Mouse (Mus musculus) hindbrain, embryonic 16.5 days (tissue): Measurements from ENCODE around the gene Plekhg1. TPM values are rescaled to one million over a fixed set of nuclear protein-coding genes. Genes with fewer than 3 reads are reported as not detected.

Experiments used
- ATAC-seq: fragments of 200-750 bp; cut with Nextera tagmentation; 2 replicates; pipeline ENCODE4 v1.8.0; 2017; ENCODE audit warnings: moderate TSS enrichment, moderate library complexity
- H3K27ac ChIP-seq: fragments of 300-500 bp; sonication (generic); 2 replicates; pipeline ENCODE4 v1.5.1; 2014; ENCODE audit warnings: low read depth, mild to moderate bottlenecking, control low read depth, low read length, moderate library complexity
- H3K27me3 ChIP-seq: fragments of 300-500 bp; sonication (generic); replicated peaks from 2 replicates; pipeline ENCODE4 v1.6.1; 2014; ENCODE audit warnings: low read length; ENCODE audit not compliant: control insufficient read depth, insufficient read depth
- H3K36me3 ChIP-seq: fragments of 300-500 bp; sonication (generic); 2 replicates; pipeline ENCODE4 v1.6.1; 2014; ENCODE audit warnings: mild to moderate bottlenecking, low read length, moderate library complexity, mixed read lengths; ENCODE audit not compliant: control insufficient read depth, insufficient read depth
- H3K4me1 ChIP-seq: fragments of 300-500 bp; sonication (generic); 2 replicates; pipeline ENCODE4 v1.6.1; 2014; ENCODE audit warnings: low read depth, low read length; ENCODE audit not compliant: control insufficient read depth, insufficient read depth
- H3K4me2 ChIP-seq: fragments of 300-500 bp; sonication (generic); 2 replicates; pipeline ENCODE4 v1.6.1; 2014; ENCODE audit warnings: mild to moderate bottlenecking, low read length, control low read depth, moderate library complexity
- H3K4me3 ChIP-seq: fragments of 300-500 bp; sonication (generic); 2 replicates; pipeline ENCODE4 v1.5.1; 2014; ENCODE audit warnings: mild to moderate bottlenecking, low read length, control low read depth, moderate library complexity
- H3K9ac ChIP-seq: fragments of 300-500 bp; sonication (generic); 2 replicates; pipeline ENCODE4 v1.6.1; 2014; ENCODE audit warnings: low read depth, mild to moderate bottlenecking, control low read depth, low read length, moderate library complexity
- H3K9me3 ChIP-seq: fragments of 300-500 bp; sonication (generic); 2 replicates; pipeline ENCODE4 v1.6.1; 2014; ENCODE audit warnings: mild to moderate bottlenecking, low read length, moderate library complexity; ENCODE audit not compliant: control insufficient read depth
- WGBS: fragments of 180-500 bp; shearing (Covaris S2); extraction: QIAGEN DNeasy Blood & Tissue Kit; methylation state at CpG from one replicate; pipeline ENCODE4 v1.1.7; 2014; 5-methylcytosine and 5-hydroxymethylcytosine counted together
- polyA plus RNA-seq: library from polyadenylated mRNA; unstranded; fragments of >200 nt; fragmentation: Nextera tagmentation; extraction: Ambion mirVana; gene quantifications from 2 replicates; pipeline ENCODE4 v1.2.1, GENCODE M21; 2015

Gene Plekhg1
- polyA plus RNA-seq, 1 experiment from 2014 or later = 7.1 TPM

DNA sequence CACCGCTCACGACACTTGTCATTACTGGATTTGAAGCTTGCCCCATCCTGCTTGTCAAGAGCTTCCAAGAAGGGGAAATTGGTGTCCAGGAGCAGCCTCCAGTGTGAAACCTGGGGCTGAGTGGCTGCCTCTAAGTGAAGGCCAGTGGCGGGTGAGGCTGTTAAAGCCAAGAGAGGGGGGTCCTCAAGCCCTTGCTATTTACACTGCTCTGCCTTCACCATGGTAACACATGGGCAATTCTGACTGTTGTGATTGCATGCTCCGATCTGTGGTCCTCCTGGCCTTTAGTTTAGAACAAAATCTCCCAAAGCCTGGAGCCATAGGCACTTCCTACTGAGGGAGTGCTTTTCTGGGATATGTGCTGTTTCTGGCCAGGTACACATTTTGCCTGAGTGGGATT is 118.3 kb downstream of the Plekhg1 start:
- Histone ChIP-seq H3K36me3 (no peaks in the 10 kb centered on the region), H3K27me3 (no peaks in the 10 kb centered on the region), H3K9me3 (no peaks in the 10 kb centered on the region), H3K4me1 (peaks cover 15% of the 10 kb centered on the region), H3K4me2 (no peak overlapping the region), H3K4me3 (no peak overlapping the region), H3K27ac (no peak overlapping the region), H3K9ac (no peak overlapping the region)
- ATAC-seq = peak; percentile 71
- 20% methylated on average over 4 of the region's 4 CpGs for WGBS

DNA sequence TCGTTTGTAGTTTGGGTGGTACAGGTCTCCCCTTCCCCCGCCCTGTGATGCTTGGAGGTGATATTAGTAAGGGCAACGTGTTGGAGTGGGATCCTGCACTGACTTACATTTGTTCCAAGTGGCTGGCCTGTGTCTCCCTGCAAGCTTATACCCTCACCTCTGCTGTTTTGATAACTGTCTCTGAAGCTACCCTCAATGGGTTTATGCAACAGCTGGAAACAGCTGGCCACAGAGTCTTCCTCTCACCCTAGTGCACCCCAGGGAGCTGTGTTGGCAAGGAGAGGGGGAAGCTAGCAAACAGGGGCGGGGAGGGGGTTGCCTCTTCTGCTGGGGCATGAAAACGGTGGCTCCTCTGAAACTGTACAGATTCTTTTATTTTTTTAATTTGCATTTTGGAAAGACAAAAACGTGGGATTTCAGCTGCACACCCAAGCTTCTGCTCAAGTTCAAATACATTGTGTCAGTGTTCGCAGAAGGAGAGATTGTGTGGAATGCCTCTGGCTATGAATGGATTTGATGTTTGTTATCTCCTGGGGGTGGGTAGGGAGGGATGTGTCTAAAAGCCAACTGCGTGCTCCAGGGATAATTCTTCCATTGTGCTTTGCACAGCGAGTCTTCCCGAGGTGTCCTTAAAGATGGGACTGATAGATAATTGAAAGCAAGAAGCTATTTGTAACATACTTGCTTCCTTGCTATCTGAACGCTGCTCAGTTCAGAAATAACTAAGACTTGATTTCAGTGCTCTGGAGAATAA is 119.0 kb downstream of the Plekhg1 start:
- H3K4me3 ChIP-seq = no peak overlapping the region
- no peak for ATAC-seq
- no peak overlapping the region for H3K9ac ChIP-seq
- H3K27me3 ChIP-seq = no peaks in the 10 kb centered on the region
- H3K4me1 ChIP-seq = peaks cover 20% of the 10 kb centered on the region
- WGBS = 26% methylated on average over 11 of the region's 11 CpGs
- H3K36me3 ChIP-seq = no peaks in the 10 kb centered on the region
- no peaks in the 10 kb centered on the region for H3K9me3 ChIP-seq
- no peak overlapping the region for H3K4me2 ChIP-seq
- no peak overlapping the region for H3K27ac ChIP-seq

DNA sequence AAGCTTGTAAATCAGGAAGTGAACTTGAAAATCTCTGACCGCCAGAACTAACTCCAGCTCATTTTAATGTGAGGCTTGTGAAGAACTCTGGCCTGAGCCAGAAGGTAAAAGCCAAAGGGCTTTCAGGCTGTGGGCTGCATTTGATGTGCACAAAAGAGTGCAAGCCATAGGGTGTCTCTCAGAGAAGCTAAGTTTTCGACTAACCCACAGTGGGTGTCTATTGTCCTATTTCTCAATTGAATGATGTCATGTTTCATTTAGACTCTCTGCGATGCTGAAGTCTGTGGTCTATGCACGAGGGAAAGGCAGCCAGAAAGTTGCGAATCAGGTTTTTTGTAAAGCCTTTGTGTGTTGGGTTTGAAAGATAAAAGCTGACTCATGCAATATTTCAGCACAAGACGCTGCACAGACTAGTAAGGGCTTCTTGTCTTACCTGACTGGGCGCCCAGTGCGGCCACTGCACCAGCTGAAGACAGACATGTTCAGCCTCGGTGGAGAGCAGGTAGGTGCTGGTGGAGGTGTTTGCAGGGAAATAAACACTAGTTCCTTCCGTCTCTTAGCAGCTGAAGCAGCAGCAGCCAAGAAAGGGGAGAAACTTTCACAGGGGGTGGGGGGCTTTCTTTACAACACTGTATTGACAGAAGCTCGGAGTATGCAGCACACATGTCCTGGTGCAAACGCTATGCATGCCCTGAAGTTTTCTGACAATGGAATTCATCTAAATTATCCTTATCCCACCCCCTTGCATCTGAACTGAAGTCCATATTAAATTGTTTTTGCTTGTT is 123.4 kb downstream of the Plekhg1 start:
- Histone ChIP-seq H3K4me1 (peaks cover 16% of the 10 kb centered on the region), H3K9ac (peak overlapping the region; percentile 32)
- WGBS = 6% methylated on average over 12 of the region's 12 CpGs

DNA sequence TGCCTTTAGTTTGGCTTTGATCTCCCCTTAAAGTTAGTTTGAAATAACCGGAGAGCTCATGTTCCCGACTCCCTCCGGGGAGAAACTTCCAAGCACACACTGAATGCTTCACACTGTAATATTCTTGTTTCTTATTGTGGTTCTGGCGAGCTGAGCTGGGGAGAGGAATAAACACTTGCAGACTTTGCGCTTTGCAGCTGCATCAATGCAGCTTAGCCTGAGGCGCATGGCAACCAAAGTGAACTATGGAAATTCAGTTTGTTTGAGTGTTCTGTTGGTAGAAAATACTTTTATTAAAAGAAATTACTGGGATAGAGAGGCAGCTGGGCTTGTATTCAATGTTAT is 124.0 kb downstream of the Plekhg1 start:
- peak; percentile 55; the same call in 1 of the 2 replicates for ATAC-seq
- H3K36me3 ChIP-seq = no peaks in the 10 kb centered on the region
- H3K4me2 ChIP-seq = peak overlapping the region; percentile 48
- H3K9ac ChIP-seq = no peak overlapping the region
- no peaks in the 10 kb centered on the region for H3K27me3 ChIP-seq
- H3K27ac ChIP-seq = 0 out of 2 replicates have a peak overlapping the region, but pooled peaks have one; percentile 37
- peak overlapping the region; percentile 26; the same call in 1 of the 2 replicates for H3K4me3 ChIP-seq
- no peaks in the 10 kb centered on the region for H3K9me3 ChIP-seq
- WGBS = 15% methylated on average over 6 of the region's 6 CpGs
- peaks cover 10% of the 10 kb centered on the region for H3K4me1 ChIP-seq

More for the DNA sequence above, 123.4 kb downstream of the Plekhg1 start:
- Histone ChIP-seq H3K36me3 (no peaks in the 10 kb centered on the region), H3K4me2 (peak overlapping the region; percentile 48), H3K4me3 (peak overlapping the region; percentile 26), H3K27ac (peak overlapping the region; percentile 37), H3K9me3 (no peaks in the 10 kb centered on the region), H3K27me3 (no peaks in the 10 kb centered on the region)
- ATAC-seq = peak; percentile 75

DNA sequence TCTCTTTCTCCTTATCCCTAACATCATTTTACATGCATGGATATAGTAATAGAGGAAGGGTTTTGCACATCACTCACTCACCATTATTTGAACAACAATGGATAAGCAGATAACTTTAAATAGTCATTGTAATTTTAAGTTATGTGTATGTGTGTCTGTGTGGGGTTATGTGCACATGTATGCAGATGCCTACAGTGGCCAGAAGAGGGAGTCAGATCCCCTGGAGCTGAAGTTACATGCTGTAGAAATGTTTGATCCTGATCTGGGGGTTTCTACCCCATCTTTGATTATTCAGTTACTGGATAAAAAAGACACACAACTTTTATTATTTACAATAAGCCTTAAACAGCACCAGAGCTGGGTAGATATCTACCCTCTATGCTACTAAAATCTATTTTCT is 127.1 kb downstream of the Plekhg1 start:
- H3K4me3 ChIP-seq = no peak overlapping the region
- no peak for ATAC-seq
- no peaks in the 10 kb centered on the region for H3K36me3 ChIP-seq
- H3K4me2 ChIP-seq = no peak overlapping the region
- H3K9ac ChIP-seq = no peak overlapping the region
- no peaks in the 10 kb centered on the region for H3K27me3 ChIP-seq
- peaks cover 9% of the 10 kb centered on the region for H3K4me1 ChIP-seq
- H3K9me3 ChIP-seq = no peaks in the 10 kb centered on the region
- H3K27ac ChIP-seq = no peak overlapping the region

DNA sequence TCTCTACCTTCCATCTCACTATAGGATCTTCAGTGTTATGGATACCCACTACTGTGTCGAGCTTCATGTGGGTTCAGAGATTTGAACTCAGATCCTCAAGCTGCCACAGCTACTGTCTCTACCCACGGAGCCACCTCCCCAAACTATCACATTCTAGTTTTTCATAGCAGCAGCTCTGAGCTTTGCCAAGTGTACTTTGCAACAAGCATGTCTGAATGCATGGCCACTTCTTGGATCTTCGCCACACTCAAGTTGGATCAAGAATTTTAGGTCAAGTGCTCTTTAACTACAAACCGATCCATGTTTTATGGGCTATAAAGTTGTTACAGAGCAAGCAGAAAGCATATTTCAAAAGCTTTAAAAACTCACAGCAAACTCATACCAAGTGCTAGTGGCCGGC is 130.7 kb downstream of the Plekhg1 start:
- H3K27ac ChIP-seq = no peak overlapping the region
- WGBS = 86% methylated on average over 5 of the region's 5 CpGs
- H3K36me3 ChIP-seq = no peaks in the 10 kb centered on the region
- no peak overlapping the region for H3K9ac ChIP-seq
- H3K4me3 ChIP-seq = no peak overlapping the region
- H3K27me3 ChIP-seq = no peaks in the 10 kb centered on the region
- ATAC-seq = no peak
- no peaks in the 10 kb centered on the region for H3K9me3 ChIP-seq
- H3K4me1 ChIP-seq = no peaks in the 10 kb centered on the region
- no peak overlapping the region for H3K4me2 ChIP-seq

DNA sequence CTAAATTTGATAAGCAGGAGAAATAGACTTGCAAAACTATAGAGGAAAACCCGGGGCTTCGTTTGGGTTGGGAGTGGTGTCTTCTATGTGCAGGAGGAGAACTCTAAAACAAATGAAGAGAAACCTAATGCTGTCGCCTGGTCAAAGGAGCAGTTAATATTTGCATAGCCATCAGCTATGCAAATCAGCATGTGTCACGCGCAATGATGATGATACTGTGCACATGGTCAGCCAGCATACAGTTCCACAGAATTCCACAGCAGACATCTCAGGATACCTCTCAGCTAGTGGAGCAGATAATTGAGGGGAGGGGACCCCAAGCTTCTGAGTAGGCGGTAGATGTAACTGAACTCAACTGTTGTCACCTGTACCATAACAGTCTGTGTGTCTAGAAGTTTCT is 133.3 kb downstream of the Plekhg1 start:
- no peak overlapping the region for H3K9ac ChIP-seq
- no peaks in the 10 kb centered on the region for H3K27me3 ChIP-seq
- H3K4me1 ChIP-seq = no peaks in the 10 kb centered on the region
- H3K9me3 ChIP-seq = no peaks in the 10 kb centered on the region
- no peak overlapping the region for H3K4me2 ChIP-seq
- no peak overlapping the region for H3K27ac ChIP-seq
- 97% methylated on average over 6 of the region's 6 CpGs for WGBS
- no peaks in the 10 kb centered on the region for H3K36me3 ChIP-seq
- no peak for ATAC-seq
- H3K4me3 ChIP-seq = no peak overlapping the region

DNA sequence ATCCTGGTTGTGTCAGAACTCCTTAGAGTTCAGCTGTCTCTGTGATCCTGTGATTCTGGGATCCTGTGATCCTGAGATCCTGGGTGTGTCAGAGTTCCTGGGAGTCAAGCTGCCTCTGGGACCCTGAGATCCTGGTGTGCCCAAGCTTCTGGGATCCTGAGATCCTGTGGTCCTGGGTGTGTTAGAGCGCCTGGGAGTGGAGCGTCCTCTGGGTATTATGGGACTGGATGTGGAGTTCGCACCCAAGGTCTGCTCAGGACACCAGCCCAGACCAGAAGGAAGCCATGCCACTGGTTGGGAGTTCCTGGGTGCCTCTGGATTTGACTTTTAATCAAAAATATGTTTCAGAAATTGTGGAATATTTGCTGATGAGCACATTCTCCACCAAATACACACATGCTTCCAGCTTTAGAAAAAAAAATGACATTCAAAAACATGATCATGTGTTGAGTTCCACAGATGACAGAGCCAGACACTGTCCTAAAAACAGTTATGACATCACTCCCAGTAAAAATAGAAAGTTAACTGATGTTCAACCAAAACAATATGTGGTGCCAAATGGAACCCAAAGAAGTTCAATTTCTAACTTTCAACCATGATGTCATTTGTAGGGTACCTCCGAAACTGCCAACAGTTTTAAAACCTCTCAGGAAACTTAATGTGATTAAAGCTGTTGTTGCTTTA is 137.8 kb downstream of the Plekhg1 start:
- 94% methylated on average over 4 of the region's 4 CpGs for WGBS
- no peaks in the 10 kb centered on the region for H3K9me3 ChIP-seq
- H3K4me2 ChIP-seq = no peak overlapping the region
- H3K27ac ChIP-seq = no peak overlapping the region
- H3K4me3 ChIP-seq = no peak overlapping the region
- no peaks in the 10 kb centered on the region for H3K27me3 ChIP-seq
- ATAC-seq = no peak
- no peaks in the 10 kb centered on the region for H3K4me1 ChIP-seq
- H3K36me3 ChIP-seq = no peaks in the 10 kb centered on the region
- H3K9ac ChIP-seq = no peak overlapping the region

DNA sequence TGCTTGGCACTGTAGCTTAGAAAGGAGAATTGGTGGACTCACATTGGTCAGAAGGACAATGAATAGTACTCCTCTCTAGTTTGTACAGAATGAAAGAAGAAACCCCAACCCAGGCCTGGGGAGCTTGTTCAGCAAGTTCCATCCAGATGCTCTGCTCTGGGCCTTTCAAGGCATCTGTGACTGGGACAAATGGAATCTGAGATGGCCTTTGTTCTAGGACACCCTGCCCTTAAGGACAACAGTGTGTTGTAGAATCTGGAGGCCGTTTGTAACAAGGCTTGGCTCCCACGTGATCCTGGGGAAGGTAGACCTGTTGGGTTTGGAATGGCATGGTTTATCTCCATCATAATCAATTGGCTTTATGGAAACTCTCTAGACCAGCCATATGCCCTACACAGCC is 141.0 kb downstream of the Plekhg1 start:
- 76% methylated on average over 2 of the region's 2 CpGs for WGBS
- H3K4me3 ChIP-seq = no peak overlapping the region
- no peak overlapping the region for H3K4me2 ChIP-seq
- no peaks in the 10 kb centered on the region for H3K27me3 ChIP-seq
- H3K4me1 ChIP-seq = no peaks in the 10 kb centered on the region
- no peak overlapping the region for H3K9ac ChIP-seq
- no peak for ATAC-seq
- no peak overlapping the region for H3K27ac ChIP-seq
- H3K36me3 ChIP-seq = no peaks in the 10 kb centered on the region
- H3K9me3 ChIP-seq = no peaks in the 10 kb centered on the region
